Mouse (Mus musculus): ENCODE results near the gene Acoxl.

Acoxl gene

DNA sequence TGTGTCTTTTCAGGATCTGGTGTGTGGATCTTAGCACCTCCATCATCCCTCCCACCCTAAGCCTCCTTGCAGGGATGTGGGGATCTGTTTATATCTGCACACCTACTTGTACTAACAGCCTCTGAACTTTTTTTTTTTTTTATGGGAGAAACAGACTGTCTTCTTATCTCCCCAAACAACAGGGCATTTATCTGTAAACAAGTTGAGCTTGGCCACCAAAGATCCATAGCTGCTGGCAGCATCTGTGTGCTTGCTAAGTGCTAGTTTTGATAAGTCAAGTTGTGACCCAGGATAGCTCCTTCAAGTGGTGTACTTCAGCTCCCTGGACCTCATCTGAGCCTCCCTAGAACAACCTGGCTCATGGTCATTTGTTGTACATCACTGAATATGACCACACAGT, 305.3 kb downstream of the Acoxl start:
- DNase-seq (ENCODE audit: low spot score in 2 of 2) = no peak

DNA sequence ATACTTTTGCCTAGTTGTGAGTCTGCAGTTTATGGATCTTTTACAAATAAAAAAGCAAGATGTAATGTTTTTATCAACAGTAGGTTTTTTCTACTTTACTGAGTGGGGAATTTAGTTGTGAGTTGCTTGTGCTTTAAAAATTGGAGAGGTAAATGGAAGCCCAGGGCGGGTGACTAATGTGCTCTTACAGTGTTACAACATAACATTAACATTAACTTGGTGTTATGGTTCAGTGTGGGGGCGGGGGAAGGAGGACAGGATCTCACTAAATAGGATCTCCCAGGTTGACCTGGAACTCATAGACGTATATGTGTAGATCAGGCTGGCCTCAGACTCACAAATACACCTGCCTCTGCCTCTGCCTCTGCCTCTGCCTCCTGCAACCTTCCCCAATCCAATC, 306.8 kb downstream of the Acoxl start:
- DNase-seq (ENCODE audit: low spot score in 2 of 2) = no peak

- no peak for DNase-seq (ENCODE audit: low spot score in 2 of 2)
These were observed 310.9 kb downstream of the Acoxl start for GRCm38 (mm10) chr2:128149596-128149995.

GRCm38 (mm10) chr2:128152211-128152610, 313.5 kb downstream of the Acoxl start:
- DNase-seq (ENCODE audit: low spot score in 2 of 2) = no peak

DNA sequence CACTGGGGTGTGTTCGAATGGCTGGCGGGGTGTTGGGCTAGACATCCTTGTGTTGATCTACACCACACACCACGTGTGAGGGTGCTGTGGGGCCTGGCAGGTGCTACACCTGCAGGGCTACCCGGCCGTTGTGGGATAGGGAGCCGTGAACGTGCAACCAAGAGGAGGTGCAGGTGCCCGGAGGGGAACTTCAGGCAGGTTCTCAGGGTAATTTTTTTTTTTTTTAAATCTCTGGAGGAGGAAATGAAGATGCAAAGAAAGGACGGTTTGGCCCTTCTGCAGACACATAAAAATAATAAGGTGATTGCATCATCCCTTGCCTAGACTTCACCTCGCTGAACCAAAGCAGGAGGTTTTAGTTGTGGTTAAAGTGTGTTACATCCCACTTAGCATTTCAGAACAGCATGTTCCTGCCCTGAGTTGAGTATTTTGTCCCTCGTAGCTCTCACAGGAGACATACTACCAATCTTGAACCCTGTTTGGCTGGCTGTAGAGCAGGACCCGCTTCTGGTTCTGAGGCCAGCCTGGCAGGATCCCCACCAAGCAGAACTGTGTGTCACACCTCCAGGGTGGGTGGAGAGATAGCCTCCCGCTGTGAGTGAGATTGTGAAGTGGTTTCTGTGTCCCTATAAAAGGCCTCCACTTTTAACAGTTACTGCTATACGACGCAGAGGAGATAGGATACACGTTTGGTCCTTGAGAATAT, 314.3 kb downstream of the Acoxl start:
- DNase-seq (ENCODE audit: low spot score in 2 of 2) = no peak

- no peak for DNase-seq (ENCODE audit: low spot score in 2 of 2)
These were observed 314.9 kb downstream of the Acoxl start for GRCm38 (mm10) chr2:128153551-128153910.

DNA sequence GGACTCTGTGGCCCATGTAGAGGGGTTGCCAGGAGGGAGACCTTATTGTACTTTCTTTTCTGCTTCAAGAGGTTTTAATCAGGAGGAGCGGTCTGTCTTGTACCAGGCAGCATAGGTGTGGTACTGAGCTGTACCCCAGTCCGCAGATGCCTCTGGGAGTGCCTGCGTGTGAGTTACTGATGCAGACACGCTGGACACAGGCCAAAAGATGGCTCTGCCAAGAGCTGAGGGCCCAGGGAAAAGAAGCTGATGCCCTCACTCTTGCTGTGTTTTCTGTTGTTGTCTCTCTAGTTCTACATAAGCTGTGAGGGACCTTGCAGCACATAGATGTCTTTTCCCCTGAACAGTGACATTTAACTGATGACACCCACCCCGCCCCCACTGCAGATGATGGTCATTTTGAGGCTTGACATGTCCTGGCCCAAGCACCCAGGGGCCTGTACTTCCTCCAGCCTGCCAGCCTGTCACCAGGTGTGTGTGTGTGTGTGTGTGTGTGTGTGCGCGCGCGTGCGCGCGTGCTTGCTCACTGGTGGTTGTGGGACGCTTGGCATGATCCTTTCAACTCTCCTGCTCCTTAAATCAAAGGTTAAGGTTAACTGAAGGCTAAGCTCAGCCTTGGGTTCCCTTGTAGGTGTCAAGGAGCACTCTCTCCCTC, 316.9 kb downstream of the Acoxl start:
- no peak for DNase-seq (ENCODE audit: low spot score in 2 of 2)

DNA sequence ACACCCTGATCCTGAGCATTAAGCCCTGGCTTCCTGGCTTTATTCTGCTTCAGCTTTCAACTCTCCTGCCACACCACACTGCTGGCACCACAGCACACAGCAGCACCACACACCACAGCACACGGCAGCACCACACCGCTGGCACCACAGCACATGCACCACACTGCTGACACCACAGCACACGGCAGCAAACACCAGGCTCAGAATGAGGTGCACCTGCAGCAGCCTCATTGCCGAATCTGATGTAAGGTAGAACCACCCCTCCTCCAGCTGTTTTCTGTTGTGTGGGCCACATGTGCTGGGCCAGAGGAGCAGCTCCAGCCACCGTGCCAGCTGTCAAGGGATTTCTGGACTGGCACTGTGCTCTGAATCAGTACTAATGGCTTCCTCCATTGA, 317.4 kb downstream of the Acoxl start:
- DNase-seq (ENCODE audit: low spot score in 2 of 2) = no peak

- DNase-seq (ENCODE audit: low spot score in 2 of 2) = no peak
These were observed 318.1 kb downstream of the Acoxl start for GRCm38 (mm10) chr2:128156557-128157412.

- no peak for DNase-seq (ENCODE audit: low spot score in 2 of 2)
These were observed 320.2 kb downstream of the Acoxl start for GRCm38 (mm10) chr2:128158734-128159410.

GRCm38 (mm10) chr2:128159619-128160125, 321.0 kb downstream of the Acoxl start:
- no peak for DNase-seq (ENCODE audit: low spot score in 2 of 2)

- no peak for DNase-seq (ENCODE audit: low spot score in 2 of 2)
These were observed 324.5 kb downstream of the Acoxl start for GRCm38 (mm10) chr2:128163177-128163576.

DNA sequence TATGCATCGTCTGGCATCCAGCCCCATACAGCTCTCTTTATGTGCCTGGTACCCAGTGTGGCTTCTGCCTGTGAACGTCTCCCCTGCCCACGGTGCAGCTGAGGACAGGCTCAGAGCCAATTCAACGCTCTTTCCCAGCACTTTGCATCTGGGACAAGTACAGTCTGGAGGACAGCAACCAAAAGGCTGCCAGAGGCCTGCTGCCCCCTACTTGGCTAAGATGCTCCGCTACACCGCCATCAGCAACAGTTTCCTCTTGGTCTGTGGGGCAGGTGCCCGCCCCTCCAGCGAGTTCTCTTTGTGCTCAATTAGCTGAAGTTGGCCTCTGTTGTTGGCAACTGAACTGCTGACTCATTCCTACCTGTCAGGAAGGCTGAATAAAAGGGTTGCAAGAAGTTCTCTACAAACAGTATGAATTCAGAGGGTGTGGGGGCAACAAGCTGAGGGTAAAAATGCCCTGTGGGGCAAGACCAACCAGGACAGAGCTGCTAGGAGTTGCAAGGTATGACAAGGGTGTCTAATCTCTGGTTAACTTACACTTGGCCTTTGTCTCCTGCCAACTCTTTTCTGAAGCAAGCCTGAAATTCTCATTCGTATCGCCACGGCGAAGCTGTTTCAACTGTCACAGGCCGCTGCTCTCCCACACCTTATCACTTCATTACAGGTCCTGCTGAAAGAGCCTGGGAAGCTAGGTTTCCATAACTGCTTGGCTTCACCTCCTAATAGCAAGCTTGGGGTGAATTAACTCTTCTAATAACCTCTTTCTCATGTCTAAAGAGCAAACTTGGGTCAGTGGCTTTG, 328.1 kb downstream of the Acoxl start:
- no peak for DNase-seq (ENCODE audit: low spot score in 2 of 2)

DNA sequence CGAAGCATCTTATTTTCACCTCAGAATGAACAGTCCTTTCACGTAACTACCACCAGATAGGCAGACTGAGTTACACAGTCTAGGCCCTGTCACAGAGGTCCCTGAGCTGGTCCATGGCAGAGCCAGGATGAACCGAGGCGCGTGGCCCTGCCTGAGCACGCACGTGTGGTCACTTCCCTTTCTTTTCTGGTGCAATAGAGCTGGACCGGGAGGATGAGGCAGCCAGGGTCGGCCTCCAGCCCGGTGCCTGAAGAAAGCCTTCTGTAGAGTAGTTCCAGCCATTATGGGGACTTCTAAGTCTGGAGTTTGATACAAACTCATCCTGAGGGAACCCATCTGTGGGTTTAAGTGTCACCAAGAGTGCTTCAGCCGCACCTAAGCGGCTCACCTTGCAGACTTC, 329.3 kb downstream of the Acoxl start:
- DNase-seq (ENCODE audit: low spot score in 2 of 2) = no peak

DNA sequence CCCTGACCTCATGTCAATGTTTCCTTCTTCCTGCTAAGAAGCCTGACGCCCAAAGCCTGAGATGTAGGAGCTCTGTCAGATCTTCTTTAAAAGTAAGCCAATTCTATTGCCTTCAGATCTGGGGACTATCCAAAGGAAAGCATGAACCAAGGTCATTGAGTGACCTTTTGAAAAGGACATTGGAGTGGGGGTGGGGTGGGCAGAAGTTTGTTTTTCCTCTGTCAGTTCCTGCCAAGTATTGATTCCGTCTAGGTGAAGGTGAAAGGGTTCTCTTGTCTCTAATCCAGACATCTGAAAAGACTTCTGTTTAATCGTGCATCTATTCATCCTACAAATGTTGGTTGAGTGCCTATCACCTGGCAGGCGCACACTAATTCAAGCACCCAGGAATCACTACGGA, 330.8 kb downstream of the Acoxl start:
- no peak for DNase-seq (ENCODE audit: low spot score in 2 of 2)

DNA sequence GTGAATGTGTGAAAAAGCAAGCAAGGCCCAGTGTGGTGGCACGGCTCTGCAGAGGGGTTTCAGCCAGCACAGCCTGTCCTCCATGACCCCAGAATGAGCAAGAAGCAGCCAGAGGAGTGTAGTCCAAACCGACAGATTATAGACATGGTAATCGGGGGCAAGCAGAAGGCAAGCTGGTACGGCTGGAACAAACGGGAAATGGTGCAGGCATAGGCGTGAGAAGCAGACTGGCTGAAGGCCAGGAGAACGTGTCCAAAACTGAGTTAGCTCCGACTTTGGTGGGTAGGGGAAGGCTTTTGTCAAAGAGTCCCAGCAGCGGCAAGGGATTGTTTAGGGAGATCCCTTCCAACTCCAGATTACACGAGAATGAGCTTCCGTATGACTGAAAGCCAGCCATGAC, 331.3 kb downstream of the Acoxl start:
- DNase-seq (ENCODE audit: low spot score in 2 of 2) = no peak

DNA sequence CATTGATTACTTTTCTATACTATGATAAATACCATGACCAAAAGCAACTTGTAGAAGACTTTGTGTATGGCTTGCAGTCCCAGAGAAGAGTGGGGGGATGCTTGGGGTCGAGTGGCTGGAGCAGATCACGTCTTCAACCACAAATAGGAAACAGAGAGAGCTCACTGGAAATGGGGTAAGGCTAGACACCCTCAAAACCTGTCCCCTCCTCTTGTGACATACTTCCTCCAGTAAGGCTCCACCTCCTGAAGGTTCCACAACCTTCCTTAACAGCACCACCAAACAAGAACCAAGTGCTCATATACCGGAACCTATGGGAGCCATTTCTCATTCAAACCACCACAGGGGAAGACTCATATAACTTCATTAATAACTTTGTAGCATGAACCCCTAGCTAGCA, 331.9 kb downstream of the Acoxl start:
- no peak for DNase-seq (ENCODE audit: low spot score in 2 of 2)

DNA sequence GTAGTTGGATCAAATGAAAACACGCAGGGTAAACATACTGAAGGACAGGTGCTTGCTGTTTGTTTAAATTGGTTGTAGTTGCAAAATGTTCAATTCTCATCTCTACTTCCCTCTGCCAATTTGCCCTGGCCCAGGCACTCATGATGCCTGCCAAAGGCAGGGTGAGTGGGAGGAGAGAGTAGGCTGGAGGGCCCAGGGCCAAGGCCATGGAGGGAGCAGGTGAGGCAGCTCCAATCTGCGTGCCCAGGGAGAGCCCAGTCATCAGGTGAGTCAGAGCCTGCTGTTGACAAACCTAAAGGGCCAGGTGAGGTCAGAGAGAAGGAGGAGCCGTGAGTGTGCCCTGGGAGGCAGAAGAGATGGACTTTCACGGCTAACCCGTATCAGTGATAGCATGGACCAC, 333.6 kb downstream of the Acoxl start:
- no peak for DNase-seq (ENCODE audit: low spot score in 2 of 2)
